Mouse (Mus musculus) megakaryocyte, embryonic 14.5 days (primary cell): ENCODE data around the gene Arfip1.

Experiments used
- FLI1 ChIP-seq: IDR thresholded peaks from 2 replicates; pipeline ENCODE4 v1.6.1; 2012; ENCODE audit warnings: low read length, inconsistent platforms, mixed read lengths
- GATA1 ChIP-seq: IDR thresholded peaks from 3 replicates; pipeline ENCODE4 v1.6.1; 2012; ENCODE audit warnings: mixed read lengths, low read length, inconsistent platforms, borderline replicate concordance

GRCm38 (mm10) chr3:84586736-84587135 lies 4.3 kb upstream of the Arfip1 start:
- TF ChIP-seq FLI1: no peak
- TF ChIP-seq GATA1: no peak
